Mouse (Mus musculus) limb, embryonic 14.5 days (tissue): ENCODE measurements at regions not wholly inside any gene's neighbourhood (a gene's known extent, or its start where the extent isn't known, plus 50 kb on each side); places are given as distances from the start of the nearest gene placed in this dataset.

Source experiments
- ATAC-seq: fragments of 200-750 bp; cut with Nextera tagmentation; 2 replicates; pipeline ENCODE4 v1.8.0; 2017; ENCODE audit warnings: low read depth, moderate number of reproducible peaks, moderate TSS enrichment; ENCODE audit not compliant: low FRiP score
- DNase-seq: peaks from one replicate; pipeline ENCODE4 v3.0.0-alpha.2; 2015; ENCODE audit warnings: low spot score
- H3K27ac ChIP-seq: fragments of 300-500 bp; sonication (generic); replicated peaks from 2 replicates; pipeline ENCODE4 v1.5.1; 2014; ENCODE audit warnings: low read depth, mild to moderate bottlenecking, low read length, moderate library complexity, mixed read lengths
- H3K27me3 ChIP-seq: fragments of 300-500 bp; sonication (generic); 2 replicates; pipeline ENCODE4 v1.6.1; 2014; ENCODE audit warnings: low read length, mixed read lengths; ENCODE audit not compliant: control insufficient read depth, insufficient read depth
- H3K36me3 ChIP-seq: fragments of 300-500 bp; sonication (generic); 2 replicates; pipeline ENCODE4 v1.6.1; 2014; ENCODE audit warnings: mild to moderate bottlenecking, low read length, moderate library complexity, mixed read lengths; ENCODE audit not compliant: control insufficient read depth, insufficient read depth
- H3K4me1 ChIP-seq: fragments of 300-500 bp; sonication (generic); 2 replicates; pipeline ENCODE4 v1.6.1; 2014; ENCODE audit warnings: antibody characterized with exemption, low read length, mixed read lengths; ENCODE audit not compliant: control insufficient read depth, insufficient read depth
- H3K4me2 ChIP-seq: fragments of 300-500 bp; sonication (generic); replicated peaks from 2 replicates; pipeline ENCODE4 v1.6.1; 2014; ENCODE audit warnings: low read depth, mild to moderate bottlenecking, low read length, moderate library complexity; ENCODE audit not compliant: severe bottlenecking
- H3K4me3 ChIP-seq: fragments of 300-500 bp; sonication (generic); replicated peaks from 2 replicates; pipeline ENCODE4 v1.5.1; 2014; ENCODE audit warnings: low read length
- H3K9ac ChIP-seq: fragments of 300-500 bp; sonication (generic); 2 replicates; pipeline ENCODE4 v1.6.1; 2014; ENCODE audit warnings: mild to moderate bottlenecking, low read depth, low read length, moderate library complexity; ENCODE audit not compliant: severe bottlenecking
- H3K9me3 ChIP-seq: fragments of 300-500 bp; sonication (generic); 2 replicates; pipeline ENCODE4 v1.6.1; 2016; ENCODE audit warnings: low read length; ENCODE audit not compliant: control insufficient read depth
- POLR2A ChIP-seq: fragments of 200-500 bp; IDR thresholded peaks from 2 replicates; pipeline ENCODE4 v1.8.0; 2012; ENCODE audit warnings: inconsistent platforms, mild to moderate bottlenecking, moderate library complexity, borderline replicate concordance; ENCODE audit not compliant: insufficient read depth, insufficient read length; ENCODE audit errors: extremely low read depth
- WGBS: fragments of 180-500 bp; shearing (Covaris S2); extraction: QIAGEN DNeasy Blood & Tissue Kit; methylation state at CpG from one replicate; pipeline ENCODE4 v1.1.7; 2014; 5-methylcytosine and 5-hydroxymethylcytosine counted together

GRCm38 (mm10) chr4:67948000-67948399 is 1006.2 kb downstream of the Brinp1 start:
- H3K4me2 ChIP-seq = no peak overlapping the region
- H3K9me3 ChIP-seq = no peaks in the 10 kb centered on the region

GRCm38 (mm10) chr4:67932481-67932880 is 1021.7 kb downstream of the Brinp1 start:
- no peaks in the 10 kb centered on the region for H3K27me3 ChIP-seq
- H3K36me3 ChIP-seq = no peaks in the 10 kb centered on the region
- ATAC-seq (no peak), DNase-seq (no peak)
- no peak overlapping the region for H3K4me2 ChIP-seq
- WGBS = 74% methylated on average over 2 of the region's 2 CpGs
- H3K4me3 ChIP-seq = no peak overlapping the region
- no peaks in the 10 kb centered on the region for H3K9me3 ChIP-seq
- H3K4me1 ChIP-seq = no peaks in the 10 kb centered on the region
- H3K27ac ChIP-seq = no peak overlapping the region
- TF ChIP-seq POLR2A = no peak
- no peak overlapping the region for H3K9ac ChIP-seq

More at GRCm38 (mm10) chr4:67948000-67948399, 1006.2 kb downstream of the Brinp1 start:
- Histone ChIP-seq H3K4me3 (no peak overlapping the region), H3K9ac (no peak overlapping the region), H3K27ac (no peak overlapping the region), H3K27me3 (no peaks in the 10 kb centered on the region), H3K4me1 (no peaks in the 10 kb centered on the region), H3K36me3 (no peaks in the 10 kb centered on the region)
- TF ChIP-seq POLR2A = no peak
- DNase-seq (no peak), ATAC-seq (no peak)

- Histone ChIP-seq H3K9ac (no peak overlapping the region), H3K36me3 (no peaks in the 10 kb centered on the region), H3K27me3 (no peaks in the 10 kb centered on the region), H3K4me1 (no peaks in the 10 kb centered on the region), H3K27ac (no peak overlapping the region), H3K4me2 (no peak overlapping the region), H3K4me3 (no peak overlapping the region), H3K9me3 (no peaks in the 10 kb centered on the region)
- TF ChIP-seq POLR2A = no peak
- WGBS = 82% methylated on average over 1 of the region's 1 CpGs
- ATAC-seq (no peak), DNase-seq (no peak)
These were observed 1055.1 kb downstream of the Brinp1 start for GRCm38 (mm10) chr4:67899109-67899508.

DNA sequence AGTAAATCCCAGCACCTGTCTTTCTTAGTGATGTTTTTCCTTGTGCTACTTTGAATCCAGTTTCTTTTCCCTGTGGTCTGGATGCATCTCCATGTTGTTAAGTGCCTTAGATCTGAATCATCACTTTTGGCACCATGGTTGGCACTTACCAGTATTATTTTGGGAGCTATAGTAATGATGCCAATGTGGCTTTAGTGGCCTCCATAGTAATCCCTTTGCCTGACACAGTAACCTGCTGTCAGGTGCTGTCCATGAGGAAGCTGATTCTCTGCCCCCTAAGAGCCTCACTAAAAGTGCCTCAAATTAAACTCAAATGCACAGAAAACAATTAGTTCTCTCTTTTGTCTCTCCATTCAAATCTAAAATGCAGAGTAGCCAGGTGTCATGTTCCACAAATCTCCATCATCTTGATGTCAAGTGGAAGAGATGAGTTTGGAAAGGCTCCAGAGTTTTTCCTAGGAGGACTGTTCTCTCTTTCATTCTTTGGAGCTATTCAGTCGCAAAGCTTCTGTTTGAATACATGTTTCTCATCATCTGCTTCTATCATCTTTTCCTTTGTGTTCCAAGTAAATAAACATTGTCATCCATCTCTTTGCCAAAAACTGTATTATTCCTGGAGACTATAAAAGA is 1062.1 kb downstream of the Brinp1 start:
- Histone ChIP-seq H3K9ac (no peak overlapping the region), H3K27me3 (no peaks in the 10 kb centered on the region), H3K4me3 (no peak overlapping the region), H3K4me2 (no peak overlapping the region), H3K36me3 (no peaks in the 10 kb centered on the region), H3K9me3 (no peaks in the 10 kb centered on the region), H3K4me1 (no peaks in the 10 kb centered on the region), H3K27ac (no peak overlapping the region)
- 88% methylated on average over 1 of the region's 1 CpGs for WGBS
- DNase-seq (no peak), ATAC-seq (no peak)
- TF ChIP-seq POLR2A = no peak

- no peak overlapping the region for H3K4me2 ChIP-seq
- no peaks in the 10 kb centered on the region for H3K36me3 ChIP-seq
- no peak for ATAC-seq
- H3K27me3 ChIP-seq = no peaks in the 10 kb centered on the region
- H3K4me1 ChIP-seq = no peaks in the 10 kb centered on the region
- H3K27ac ChIP-seq = no peak overlapping the region
- H3K9ac ChIP-seq = no peak overlapping the region
- no peaks in the 10 kb centered on the region for H3K9me3 ChIP-seq
- no peak for TF ChIP-seq POLR2A
- no peak overlapping the region for H3K4me3 ChIP-seq
- no peak for DNase-seq
These were observed 1060.6 kb downstream of the Tlr4 start for GRCm38 (mm10) chr4:67887954-67888353.

GRCm38 (mm10) chr4:67885204-67885603 is 1057.8 kb downstream of the Tlr4 start:
- Histone ChIP-seq H3K9me3 (no peaks in the 10 kb centered on the region), H3K4me3 (no peak overlapping the region), H3K27me3 (no peaks in the 10 kb centered on the region), H3K4me1 (no peaks in the 10 kb centered on the region), H3K27ac (no peak overlapping the region), H3K9ac (no peak overlapping the region), H3K4me2 (no peak overlapping the region), H3K36me3 (no peaks in the 10 kb centered on the region)
- TF ChIP-seq POLR2A = no peak
- no peak for DNase-seq
- ATAC-seq = no peak
